Mouse (Mus musculus): ENCODE measurements at regions not wholly inside any gene's neighbourhood (a gene's known extent, or its start where the extent isn't known, plus 50 kb on each side); places are given as distances from the start of the nearest gene placed in this dataset.

DNA sequence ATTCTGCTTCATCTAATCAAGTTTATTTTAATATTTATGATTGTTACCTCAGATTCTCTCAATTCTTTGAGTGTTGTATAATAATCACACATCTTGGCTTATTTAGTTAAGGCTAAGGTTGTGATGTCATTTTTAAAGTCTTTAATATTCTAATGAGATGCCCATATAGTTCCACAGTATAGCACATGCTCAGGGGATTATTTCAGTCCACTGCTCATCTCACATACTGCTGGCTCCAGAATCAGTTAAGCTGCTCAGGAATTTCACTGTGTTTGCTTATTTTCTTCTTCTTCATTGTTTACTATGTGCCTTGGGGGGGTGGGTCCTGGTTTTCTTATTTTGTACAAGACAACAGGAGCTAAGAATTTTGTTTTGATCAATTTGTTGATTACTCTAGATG lies 229.5 kb downstream of the Pcdh18 start:
- H3K36me3 ChIP-seq (replicated peaks; ENCODE audit: low read length): no peaks in the 10 kb centered on the region
- no peak overlapping the region for H3K4me3 ChIP-seq (replicated peaks)
- H3K27me3 ChIP-seq (replicated peaks): no peaks in the 10 kb centered on the region
- TF ChIP-seq FLI1 (IDR thresholded peaks at IDR 0.05; ENCODE audit: low read length): no peak
- TF ChIP-seq GATA1 (IDR thresholded peaks at IDR 0.05; ENCODE audit: borderline replicate concordance, low read length): no peak
- H3K9me3 ChIP-seq: no peaks in the 10 kb centered on the region
- no peaks in the 10 kb centered on the region for H3K4me1 ChIP-seq

DNA sequence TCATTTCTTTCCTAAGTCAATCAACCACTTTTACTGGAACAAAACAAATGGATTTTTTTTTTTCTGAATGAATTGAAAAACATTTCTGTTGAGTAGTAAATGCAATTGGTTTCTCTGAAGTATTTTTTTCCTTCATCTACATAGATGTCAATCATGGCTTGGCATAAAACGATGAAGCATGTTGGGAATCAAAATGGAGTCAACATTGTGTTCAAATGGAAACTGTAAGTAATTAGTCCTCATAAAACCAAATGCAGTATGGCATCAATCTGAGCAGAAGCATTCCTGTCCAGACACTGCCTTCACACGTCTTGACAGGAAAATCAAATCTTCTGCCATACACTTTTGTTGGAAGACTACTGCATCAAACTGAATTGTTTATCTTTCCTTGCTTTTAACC lies 237.0 kb downstream of the Pcdh18 start:
- H3K9me3 ChIP-seq: no peaks in the 10 kb centered on the region
- H3K27me3 ChIP-seq (replicated peaks): no peaks in the 10 kb centered on the region
- no peaks in the 10 kb centered on the region for H3K4me1 ChIP-seq
- no peaks in the 10 kb centered on the region for H3K36me3 ChIP-seq (replicated peaks; ENCODE audit: low read length)
- no peak overlapping the region for H3K4me3 ChIP-seq (replicated peaks)
- TF ChIP-seq GATA1 (IDR thresholded peaks at IDR 0.05; ENCODE audit: borderline replicate concordance, low read length) (no peak), FLI1 (IDR thresholded peaks at IDR 0.05; ENCODE audit: low read length) (no peak)

DNA sequence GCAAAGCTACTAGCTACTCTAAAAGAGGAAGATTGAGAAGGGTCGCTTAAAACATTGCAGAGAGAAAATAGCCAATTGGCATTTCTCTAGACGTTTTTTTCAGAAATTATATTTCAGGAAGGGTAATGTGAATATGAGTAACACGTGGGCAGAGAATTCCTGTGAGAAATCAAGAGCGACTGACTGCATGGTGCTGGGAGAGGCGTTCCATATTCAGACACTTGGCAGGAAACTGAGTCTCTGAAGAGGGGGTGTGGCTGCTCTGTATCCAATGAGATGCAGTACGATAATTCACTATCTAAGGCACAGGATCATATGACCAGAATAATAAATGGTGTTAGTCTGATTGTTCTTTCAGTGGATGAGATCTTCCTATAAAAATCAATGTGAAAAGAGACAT lies 252.5 kb downstream of the Pcdh18 start:
- TF ChIP-seq FLI1 (IDR thresholded peaks at IDR 0.05; ENCODE audit: low read length) (no peak), GATA1 (IDR thresholded peaks at IDR 0.05; ENCODE audit: borderline replicate concordance, low read length) (no peak)
- H3K27me3 ChIP-seq (replicated peaks): no peaks in the 10 kb centered on the region
- no peaks in the 10 kb centered on the region for H3K9me3 ChIP-seq
- H3K36me3 ChIP-seq (replicated peaks; ENCODE audit: low read length): no peaks in the 10 kb centered on the region
- no peak overlapping the region for H3K4me3 ChIP-seq (replicated peaks)
- no peaks in the 10 kb centered on the region for H3K4me1 ChIP-seq

DNA sequence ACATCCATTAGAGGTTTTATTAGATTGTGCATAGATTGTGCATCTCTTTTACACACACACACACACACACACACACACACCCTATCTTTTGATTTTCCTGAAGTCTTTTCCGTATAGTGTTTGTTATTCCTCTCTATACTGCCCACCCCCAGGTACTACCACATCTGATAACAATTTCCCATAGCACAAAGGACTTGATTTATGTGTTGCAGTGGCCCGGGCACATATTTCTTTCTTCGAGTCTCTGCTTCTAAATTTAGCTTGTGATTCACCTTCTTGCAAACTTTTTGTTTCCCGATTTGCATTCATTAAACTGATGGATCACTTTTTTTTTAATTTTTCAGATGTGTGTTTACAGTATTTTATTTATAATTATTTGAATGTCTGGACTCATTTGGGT lies 254.8 kb downstream of the Pcdh18 start:
- TF ChIP-seq GATA1 (IDR thresholded peaks at IDR 0.05; ENCODE audit: borderline replicate concordance, low read length) (no peak), FLI1 (IDR thresholded peaks at IDR 0.05; ENCODE audit: low read length) (no peak)
- Histone ChIP-seq H3K9me3 (no peaks in the 10 kb centered on the region), H3K27me3 (replicated peaks) (no peaks in the 10 kb centered on the region), H3K36me3 (replicated peaks; ENCODE audit: low read length) (no peaks in the 10 kb centered on the region), H3K4me1 (no peaks in the 10 kb centered on the region), H3K4me3 (replicated peaks) (no peak overlapping the region)

DNA sequence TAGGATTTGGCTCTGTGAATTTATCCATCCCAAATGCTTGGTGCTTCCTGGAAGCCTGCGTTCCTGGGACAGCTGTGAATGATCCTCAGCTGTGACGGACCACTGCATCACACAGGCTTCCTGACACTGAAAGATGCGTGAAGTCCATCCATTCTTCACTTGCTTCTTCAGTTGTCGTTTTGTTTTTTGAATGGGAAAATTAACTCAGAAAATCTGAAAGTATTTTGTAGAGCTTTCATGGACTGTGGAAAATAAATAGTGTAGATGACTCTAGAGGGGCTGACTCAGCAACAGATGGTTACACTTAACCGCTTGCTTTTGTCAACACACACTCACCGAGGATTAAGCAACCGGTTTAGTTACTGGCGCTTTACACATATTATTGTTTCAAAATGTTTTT lies 272.0 kb downstream of the Pcdh18 start:
- TF ChIP-seq FLI1 (IDR thresholded peaks at IDR 0.05; ENCODE audit: low read length) (no peak), GATA1 (IDR thresholded peaks at IDR 0.05; ENCODE audit: borderline replicate concordance, low read length) (no peak)
- no peaks in the 10 kb centered on the region for H3K27me3 ChIP-seq (replicated peaks)
- H3K4me1 ChIP-seq: no peaks in the 10 kb centered on the region
- H3K4me3 ChIP-seq (replicated peaks): no peak overlapping the region
- no peaks in the 10 kb centered on the region for H3K36me3 ChIP-seq (replicated peaks; ENCODE audit: low read length)
- H3K9me3 ChIP-seq: no peaks in the 10 kb centered on the region
